Mouse (Mus musculus) right cerebral cortex, postnatal 36 days (tissue): Measurements from ENCODE around the gene Ckmt1.
A peak's percentile ranks its signal among the peaks of the same experiment; 100 is the strongest.
"Not testable (repeated sequence)": the region's sequence is repeated elsewhere in the genome, so short reads cannot be mapped to it uniquely, and the experiment has no call there.

ENCODE experiments used
- DNase-seq, 2 experiments: peaks; one replicate each; pipeline ENCODE4 v3.0.0; 2022; ENCODE audit warnings: low spot score in 2 of 2, mixed read lengths in 1 of 2

Gene Ckmt1

DNA sequence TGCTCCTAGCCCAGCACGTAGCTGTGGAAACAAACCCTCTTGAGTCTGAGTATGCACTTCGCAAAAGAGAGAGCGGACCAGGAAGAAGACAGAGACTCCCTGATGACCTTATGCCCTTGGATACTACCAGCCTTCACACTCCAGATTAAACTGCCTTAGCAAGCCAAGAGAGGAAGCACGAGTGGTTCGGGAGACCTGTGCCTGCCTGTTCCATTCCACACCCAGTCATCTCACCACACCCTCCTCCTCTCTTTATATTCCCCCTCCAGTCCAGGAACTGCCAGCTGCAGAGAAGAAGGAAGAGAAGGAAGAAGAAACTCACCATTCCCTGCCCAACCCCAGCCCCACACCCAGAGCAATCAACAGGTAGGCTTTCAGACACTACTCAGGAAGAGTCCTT is at the start of gene Ckmt1:
Gene Ckmt1, plus strand, starts transcription at position 221 of the 400 bp plus-strand sequence.
- DNase-seq = no peak

DNA sequence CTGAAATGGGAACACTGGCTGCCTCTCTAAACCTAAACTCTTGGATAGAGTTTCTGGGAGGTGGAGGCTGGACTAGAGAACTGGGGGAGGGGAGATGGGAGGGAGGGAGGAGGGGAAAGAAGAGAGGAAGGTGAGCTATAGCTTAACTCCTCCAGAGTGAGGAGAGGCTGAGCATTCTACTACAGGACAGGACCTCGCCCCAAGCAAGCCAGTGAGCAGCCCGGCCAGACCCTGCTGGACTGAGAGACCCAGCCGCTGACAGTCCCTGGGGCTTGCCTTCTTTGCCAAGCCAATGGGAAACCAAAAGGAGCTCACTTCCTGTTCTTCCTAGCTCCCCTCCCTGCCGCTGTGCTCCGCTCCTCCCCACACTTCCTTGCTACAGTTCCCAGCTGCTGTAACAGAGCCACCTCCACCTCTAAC is 48.5 kb upstream of the Ckmt1 start:
- no peak for DNase-seq

DNA sequence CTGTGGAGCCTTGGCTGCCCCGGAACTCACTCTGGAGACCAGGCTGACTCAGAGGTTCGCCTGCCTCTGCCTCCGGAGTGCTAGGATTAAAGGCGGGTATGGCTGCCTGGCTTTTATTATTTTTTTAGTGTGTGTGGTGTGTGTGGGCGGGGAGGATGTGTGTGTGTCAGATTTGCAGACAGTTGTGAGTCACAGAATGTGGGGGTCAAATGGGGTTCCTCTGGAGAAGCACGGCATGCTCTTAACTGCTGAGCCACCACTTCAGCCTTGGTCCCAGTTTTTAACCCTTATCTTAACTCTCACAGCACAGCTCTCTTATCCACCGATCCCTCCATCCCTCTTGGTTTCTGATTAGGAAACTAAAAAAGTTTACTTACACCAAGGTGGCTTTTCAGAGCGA is 41.2 kb upstream of the Ckmt1 start:
- no peak for DNase-seq

DNA sequence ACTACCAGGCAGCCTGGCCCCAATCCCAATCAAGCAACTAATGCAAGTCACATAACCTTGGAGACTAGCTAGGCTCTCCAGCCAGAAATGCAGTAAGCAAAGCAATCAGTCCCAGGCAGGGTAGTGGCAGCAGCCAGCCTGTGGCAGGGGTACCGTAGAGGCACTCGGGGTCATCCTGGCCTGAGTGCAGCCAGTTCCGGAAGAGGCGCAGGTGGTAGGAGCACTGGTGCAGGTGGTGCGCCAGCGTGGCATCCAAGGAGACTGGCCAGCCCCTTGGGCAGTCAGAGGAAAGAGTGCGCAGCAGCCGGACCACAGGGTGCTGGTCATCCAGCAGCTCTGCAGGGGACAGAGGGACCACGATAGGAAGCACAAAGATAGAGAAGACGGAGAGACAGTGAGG is 34.5 kb upstream of the Ckmt1 start:
- no peak for DNase-seq

DNA sequence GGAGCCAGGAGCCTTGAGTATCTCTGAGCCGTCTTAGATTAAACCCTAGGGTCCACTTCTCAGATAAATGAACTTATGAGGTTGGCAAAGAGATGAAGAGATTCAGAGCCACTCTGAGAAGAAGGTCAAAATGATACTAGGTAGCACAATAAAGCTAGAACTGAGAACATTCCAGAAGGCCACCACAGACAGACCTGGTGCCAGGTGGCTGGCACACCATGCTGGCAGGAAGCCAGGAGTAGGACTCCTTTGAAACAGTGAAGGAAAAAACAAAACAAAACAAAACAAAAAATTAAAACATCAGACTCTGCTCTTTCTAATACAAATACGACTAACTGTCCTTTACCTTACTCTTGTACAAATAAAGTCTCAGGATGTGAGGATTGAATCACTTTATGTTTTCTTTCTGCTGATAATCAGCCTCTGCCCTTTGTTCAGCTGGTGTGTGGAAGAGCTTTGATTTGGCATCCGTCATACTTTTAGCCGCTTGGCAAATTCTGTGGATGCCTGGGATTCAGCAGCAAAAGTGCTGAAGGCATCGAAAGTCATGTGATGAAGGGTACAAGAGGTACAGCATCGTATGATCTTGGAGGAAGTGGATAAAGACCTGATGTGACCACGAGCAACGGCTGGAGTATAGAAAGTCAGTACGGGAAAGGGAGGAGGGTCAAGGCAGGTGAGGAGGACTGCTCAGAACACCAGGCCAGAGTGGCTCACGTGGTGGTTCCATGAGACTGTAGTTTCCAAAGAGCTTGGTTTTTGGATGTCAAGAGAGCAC is 33.6 kb upstream of the Ckmt1 start:
- DNase-seq = no peak

DNA sequence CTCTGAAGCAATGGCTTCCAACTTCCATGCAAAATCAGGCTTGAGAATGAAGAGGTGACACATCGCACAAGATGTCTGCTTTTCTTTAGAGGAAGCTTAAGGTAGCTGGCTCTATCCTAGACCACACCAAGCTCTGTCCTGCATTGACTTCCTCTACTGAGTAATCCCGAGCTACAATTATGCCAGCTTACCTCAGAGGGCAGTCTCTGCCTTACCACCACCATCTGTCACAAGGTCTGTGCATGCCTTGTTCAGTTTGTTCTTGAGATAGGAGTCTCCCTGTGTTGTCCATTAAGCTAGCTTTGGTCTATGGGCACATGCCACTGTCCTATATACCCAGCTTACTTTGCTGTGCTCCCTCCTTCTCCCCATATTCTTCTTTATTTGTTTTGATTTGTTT is 28.0 kb upstream of the Ckmt1 start:
- DNase-seq = no peak

DNA sequence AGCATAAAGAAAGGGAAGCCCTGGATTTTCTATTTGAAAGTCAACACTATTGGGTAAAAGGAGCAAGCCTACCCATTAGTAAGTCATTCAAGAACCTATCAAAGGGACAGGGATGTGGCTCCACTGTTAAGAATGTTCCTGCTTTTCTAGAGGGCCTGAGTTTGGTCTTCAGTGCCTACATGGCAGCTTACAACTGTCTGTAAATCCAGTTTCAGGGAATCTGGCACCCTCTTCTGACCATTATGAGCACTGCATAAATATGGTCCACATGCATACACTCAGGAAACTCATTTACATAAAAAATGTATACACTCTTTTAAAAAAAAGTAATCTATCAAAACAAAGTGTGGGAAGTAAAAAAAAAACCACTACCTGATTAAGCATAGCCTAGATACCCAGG is 18.5 kb upstream of the Ckmt1 start:
- DNase-seq = no peak

DNA sequence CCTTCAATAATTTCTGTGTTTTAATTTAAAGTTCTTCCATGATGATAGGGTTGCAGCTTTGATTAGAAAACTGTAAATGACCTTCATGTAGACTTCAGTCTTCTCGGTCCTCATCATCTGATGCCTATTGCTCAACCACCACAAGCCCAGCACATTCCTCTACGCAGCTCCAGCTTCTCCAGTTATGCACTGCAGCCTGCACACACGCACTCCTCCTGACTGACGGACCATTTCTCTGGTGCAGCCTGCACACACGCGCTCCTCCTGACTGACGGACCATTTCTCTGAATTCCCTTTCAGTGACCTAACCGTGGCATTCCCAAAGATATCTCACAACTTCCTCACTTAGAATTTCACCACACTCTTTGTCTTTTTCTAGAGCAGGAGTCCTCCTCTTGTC is 4.4 kb upstream of the Ckmt1 start:
- no peak for DNase-seq

DNA sequence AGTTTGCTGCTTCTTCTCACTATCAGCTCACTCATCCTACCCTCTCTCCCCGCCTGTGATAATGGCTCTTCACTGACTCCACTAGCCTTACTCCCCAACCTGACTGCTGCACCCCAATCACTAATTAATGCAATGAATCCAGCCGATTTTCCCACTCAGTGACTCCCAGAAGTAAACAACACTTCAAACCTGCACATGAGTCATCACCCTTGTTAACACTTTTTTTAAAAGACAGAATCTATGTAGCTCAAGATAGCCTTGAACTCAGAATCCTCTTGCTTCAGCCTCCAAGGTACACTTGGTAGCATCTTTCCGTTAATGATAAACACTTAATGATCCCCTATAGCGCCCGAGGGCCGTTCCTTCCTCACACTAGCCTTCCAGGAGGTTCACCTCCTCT is 3.1 kb upstream of the Ckmt1 start:
- no peak for DNase-seq

DNA sequence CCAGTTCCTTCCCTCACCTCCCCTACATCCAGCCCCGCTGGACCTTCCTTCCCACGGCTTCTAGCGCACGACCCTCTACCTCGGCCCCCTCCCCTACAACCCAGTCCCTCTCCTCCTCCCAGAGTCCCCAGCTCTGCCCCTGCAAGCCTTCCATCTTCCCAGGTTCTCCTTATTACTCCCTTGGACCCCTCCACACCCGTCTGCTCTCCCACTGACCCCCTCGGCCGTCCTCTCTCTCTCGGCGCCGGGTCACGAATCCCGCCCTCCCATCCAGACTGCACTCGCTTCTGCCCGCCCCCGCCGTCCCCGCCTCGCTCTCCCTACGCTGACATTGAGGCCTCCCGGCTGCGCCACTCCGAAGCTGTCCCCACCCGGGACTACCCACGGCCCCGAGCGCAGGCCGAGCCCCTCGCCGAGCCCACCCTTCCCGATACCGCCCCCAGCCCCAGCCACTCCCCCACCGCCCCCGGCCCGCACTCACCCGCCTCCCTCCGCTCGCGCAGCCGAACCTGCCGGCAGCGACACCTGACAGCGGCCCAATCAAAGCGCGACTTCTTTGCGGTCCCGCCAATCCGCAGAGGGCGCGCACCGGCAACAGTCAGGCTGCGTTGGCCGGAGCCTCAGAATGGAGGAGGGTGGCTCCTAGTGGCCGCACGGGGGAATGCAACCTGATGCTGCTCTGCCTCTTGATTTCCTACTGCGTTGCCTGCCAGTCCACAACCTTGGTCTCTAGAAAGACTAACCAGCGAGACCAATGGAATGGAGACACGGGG is 2.5 kb upstream of the Ckmt1 start, which contains the start of gene Ppip5k1:
Gene Ppip5k1, minus strand, starts transcription at position 577 of the 773 bp plus-strand sequence.
- DNase-seq = peak; percentile 97 to 98

DNA sequence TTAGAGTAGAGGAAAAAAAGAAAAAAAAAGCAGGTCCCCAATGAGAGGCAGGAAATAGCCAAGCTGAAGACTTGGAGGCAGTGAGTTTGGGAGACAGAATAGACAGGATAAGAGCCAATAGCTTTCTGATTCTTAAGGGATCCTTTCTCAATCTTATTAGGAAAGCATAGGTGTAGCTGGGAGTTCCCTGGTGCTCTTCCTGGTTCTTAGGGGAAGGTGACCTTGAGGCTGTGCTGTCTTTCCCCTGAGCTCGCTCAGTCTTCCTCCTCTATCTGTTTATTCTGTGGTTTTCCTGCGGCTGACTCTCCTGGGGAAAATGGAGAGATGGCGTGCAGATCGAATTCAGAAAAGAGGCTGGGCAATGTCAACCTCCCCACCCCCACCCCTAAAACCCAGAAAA is 447 bp downstream of the Ckmt1 start:
- DNase-seq = no peak

DNA sequence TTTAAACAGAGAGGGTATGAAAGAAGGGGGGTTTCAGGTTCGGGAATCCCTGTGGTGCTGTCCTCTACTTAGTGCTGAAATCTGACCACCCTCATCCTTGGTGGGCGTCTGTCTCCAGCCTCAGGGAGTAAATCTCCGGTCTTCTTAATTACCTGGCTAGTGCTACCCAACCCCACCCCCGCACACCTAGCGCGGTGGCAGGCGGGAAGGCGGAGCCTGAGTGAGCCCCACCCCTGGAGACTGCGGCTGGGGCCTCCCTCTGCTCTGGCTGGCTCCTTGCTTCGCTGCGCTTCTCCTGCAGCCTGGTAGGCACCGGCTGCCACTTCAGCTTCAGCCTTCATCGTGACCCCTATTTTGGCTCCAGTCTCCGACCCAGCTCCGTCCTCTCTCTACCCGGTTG is 867 bp downstream of the Ckmt1 start:
- DNase-seq = peak; percentile 83 to 85

DNA sequence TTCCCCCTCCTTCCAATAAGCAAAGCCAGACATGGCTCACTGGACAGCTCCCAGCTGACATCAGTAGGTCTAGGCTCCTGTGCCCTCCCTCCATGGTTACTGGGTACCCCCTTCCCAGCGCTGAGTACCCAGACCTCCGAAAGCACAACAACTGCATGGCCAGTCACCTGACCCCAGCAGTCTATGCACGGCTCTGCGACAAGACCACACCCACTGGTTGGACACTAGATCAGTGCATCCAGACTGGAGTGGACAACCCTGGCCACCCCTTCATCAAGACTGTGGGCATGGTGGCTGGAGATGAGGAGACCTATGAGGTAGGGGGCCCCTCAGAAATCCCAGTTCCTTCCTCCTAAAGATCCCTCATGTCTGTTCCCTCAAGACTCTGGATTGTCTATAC is 1.9 kb downstream of the Ckmt1 start:
- DNase-seq = no peak

DNA sequence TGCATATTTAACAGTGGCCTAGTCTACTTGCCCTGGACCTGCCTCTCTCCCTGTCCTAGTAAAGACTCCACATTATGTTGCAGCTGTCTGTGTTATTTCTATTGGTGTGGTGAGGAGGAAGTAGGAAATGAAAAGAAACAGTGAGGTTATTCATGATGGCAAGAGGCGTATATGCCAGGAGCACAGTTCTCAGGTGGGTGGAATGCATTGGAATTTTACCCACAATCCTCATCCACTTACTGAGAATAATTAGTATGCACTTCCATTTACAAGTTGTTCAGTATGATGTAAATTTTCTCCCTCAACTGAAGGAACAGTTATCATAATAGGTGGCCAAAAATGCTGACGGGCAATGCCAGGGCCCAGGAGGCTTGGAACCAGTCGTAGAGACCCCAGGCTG is 6.1 kb downstream of the Ckmt1 start:
- DNase-seq = no peak

DNA sequence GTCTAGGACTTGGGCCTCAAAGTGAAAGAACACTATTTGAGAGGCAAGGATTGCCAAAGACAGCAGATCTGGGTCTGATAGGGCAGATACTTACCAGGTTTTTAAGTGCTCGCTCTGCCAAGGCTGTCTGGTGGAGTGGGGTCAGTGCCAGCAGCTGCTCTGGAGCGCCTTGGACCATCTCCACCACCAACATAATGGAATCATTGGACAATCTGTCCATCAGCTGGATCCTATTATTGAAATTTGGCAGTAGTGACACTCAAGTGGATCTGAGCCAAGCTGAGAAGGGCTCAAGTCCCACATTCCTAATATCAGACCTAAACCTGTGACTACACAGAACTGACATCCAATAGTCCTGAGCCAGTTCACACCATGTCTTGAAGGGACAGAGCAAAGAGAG is 11.3 kb downstream of the Ckmt1 start:
- no peak for DNase-seq

DNA sequence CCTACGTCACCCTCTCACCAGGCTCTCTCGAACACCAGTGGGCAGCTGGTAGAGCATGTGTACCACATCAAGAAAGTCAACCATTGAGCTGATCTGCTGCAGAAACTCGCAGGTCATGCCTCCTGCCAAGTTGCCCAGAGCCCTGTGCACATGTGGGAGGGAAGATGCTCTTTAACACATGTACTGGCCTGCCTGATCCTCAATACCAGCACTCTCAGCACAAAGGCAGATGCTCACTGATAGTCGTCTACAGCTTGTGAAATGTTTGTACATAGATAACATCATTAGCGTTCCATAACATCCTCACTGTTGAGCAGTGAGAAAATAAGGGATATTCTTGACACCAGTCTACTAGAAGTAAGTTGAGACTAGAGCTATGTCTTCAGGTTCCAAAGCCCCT is 13.4 kb downstream of the Ckmt1 start:
- no peak for DNase-seq

DNA sequence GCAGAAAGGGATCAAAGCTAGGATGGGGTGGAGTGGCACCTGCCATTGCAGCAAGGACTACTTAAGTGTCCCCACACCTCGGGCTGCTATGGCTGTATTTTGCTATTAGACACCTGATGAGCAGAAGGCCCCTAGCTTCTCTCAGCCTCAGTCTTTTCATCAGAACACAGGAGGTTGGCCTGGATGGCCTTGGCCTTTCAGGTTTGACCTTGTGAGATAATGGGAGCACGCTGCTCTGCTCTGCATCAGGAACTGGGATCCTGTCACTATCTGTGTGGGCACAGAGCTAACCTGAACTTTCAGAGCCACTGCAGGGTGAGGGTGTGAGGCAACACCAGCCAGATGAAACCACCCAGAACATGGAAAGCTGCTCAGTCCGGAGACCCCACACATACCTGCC is 14.8 kb downstream of the Ckmt1 start:
- DNase-seq = no peak

DNA sequence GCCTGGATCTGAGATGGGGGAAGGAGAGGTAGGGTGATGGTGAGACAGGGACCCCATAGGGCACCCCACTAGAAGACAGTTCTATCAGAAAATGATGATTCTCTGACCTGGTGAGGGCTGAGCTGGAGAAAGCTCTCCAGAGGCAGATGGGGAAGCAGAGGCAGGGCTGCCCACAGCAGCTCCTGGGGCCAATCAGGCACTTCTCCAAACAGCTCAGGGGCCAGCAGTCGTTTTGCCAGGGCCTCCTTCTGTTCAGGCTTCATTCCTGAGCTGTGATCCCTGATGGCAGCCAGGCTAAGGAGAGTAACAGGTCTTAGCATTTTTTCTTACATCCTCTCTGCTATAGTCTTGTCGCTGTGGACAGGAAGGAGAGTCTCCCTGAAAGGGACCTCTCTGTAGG is 17.3 kb downstream of the Ckmt1 start:
- DNase-seq = no peak

DNA sequence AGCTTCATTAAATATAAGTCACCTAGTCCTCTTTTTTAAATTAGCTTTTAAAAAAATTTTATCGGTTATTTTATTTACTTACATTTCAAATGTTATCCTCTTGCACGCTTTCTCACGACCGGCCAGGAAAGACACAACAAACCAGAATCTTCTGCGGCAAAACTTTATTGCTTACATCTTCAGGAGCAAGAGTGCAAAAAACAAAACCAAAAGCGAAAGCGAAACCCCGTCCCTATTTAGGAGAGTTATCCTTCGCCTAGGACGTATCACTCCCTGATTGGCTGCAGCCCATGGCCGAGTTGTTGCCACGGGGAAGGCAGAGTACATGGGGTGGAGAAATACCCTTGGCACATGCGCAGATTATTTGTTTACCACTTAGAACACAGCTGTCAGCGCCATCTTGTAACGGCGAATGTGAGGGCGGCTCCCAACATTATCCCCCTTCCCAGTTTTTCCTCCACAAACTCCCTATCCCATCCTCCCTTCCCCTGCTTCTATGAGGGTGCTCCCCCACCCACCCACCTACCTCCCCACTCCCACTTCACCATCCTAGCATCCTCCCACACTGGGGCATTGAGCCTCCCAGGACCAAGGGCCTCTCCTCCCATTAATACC is 29.6 kb downstream of the Ckmt1 start, which contains the start of gene Strc:
Gene Strc, minus strand, starts transcription at position 208 of the 615 bp plus-strand sequence.
- not testable (repeated sequence) for DNase-seq

DNA sequence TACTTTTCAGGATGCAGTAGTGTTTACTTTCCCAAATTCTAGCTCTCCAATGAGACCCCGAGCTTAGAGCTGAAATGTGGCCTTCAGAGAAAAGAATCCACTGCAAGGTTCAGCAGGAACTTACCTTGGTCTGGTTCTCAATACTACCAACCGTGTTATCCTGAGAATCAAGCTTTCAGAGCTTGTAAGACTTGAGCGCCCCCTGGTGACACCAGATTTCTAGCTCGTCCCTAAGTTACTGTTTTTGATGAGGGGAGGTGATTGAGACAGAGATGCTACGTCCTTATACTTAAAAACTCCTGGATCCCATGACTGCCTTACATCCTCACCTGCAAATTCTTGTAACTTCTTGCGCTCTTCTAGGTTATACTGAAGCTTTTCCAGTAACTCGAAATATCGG is 39.1 kb downstream of the Ckmt1 start:
- DNase-seq = peak; percentile 56 to 63

DNA sequence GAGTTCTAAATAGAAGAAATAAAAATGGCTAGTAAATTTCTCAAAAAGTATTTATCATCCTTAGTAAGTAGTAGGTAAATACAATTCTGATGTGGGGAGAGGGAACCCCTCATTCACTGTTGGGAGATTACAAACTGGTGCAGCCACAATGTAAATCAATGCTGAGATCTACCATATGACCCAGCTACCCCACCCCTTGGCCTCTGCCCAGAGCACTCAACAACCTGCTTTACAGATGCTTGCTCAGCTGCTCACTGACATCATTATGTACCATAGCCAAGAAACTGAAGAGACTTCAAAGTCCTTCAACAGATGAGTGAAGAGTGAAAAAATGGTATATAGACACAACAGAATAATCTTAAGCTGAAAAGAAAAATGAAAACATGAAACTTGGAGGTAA is 45.8 kb downstream of the Ckmt1 start:
- no peak for DNase-seq

DNA sequence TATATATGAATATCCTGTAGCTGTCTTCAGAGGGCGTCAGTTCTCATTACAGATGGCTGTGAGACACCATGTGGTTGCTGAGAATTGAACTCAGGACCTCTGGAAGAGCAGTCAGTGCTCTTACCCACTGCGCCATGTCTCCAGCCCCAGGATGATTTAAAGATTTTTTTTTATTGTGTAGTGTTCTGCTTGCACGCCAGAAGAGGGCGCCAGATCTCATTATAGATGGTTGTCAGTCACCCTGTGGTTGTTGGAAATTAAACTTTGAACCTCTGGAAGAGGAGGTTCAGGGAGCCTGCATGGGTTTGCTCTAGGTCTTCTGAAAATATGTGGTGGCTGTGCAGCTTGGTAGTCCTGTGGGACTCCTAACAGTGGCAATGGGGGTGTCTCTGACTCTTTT is 50.6 kb downstream of the Ckmt1 start:
- DNase-seq = no peak
